Mouse (Mus musculus) c-Kit-positive CD71-positive TER-119-negative erythroid progenitor cells, embryonic 14.5 days (primary cell): Measurements from ENCODE around the gene Muc1.

ENCODE experiments used
- DNase-seq: peaks from one replicate; pipeline ENCODE4 v3.0.0-alpha.2; 2013; ENCODE audit warnings: low read depth

The Muc1 gene

GRCm38 (mm10) chr3:89270891-89271290, 42.0 kb downstream of the Muc1 start:
- DNase-seq: no peak

GRCm38 (mm10) chr3:89271760-89272159, 42.9 kb downstream of the Muc1 start:
- DNase-seq: no peak

GRCm38 (mm10) chr3:89276061-89276460, 47.2 kb downstream of the Muc1 start:
- DNase-seq: no peak

GRCm38 (mm10) chr3:89277281-89278021, 48.6 kb downstream of the Muc1 start:
- no peak for DNase-seq

GRCm38 (mm10) chr3:89278107-89278506, 49.2 kb downstream of the Muc1 start:
- DNase-seq: no peak

- DNase-seq: no peak
Measured at GRCm38 (mm10) chr3:89278643-89279042, 49.8 kb downstream of the Muc1 start.

GRCm38 (mm10) chr3:89279153-89279890, 50.5 kb downstream of the Muc1 start:
- peak; percentile 25 for DNase-seq

- no peak for DNase-seq
Measured at GRCm38 (mm10) chr3:89280050-89280605, 51.3 kb downstream of the Muc1 start.

- no peak for DNase-seq
Measured at GRCm38 (mm10) chr3:89280606-89281511, 52.0 kb downstream of the Muc1 start, which contains the start of gene Efna1. Gene Efna1, minus strand, starts transcription at chr3:89281142.

GRCm38 (mm10) chr3:89281579-89282290, 52.9 kb downstream of the Muc1 start:
- peak; percentile 58 for DNase-seq

GRCm38 (mm10) chr3:89282291-89282643, 53.4 kb downstream of the Muc1 start:
- no peak for DNase-seq
